Mouse (Mus musculus) cerebellum, postnatal 25 days (tissue): ENCODE measurements around the gene Ktn1.

Source experiments
- DNase-seq, 2 experiments: peaks; one replicate each; pipeline ENCODE4 v3.0.0; 2021; ENCODE audit warnings: mixed read lengths in 2 of 2

Gene Ktn1

GRCm38 (mm10) chr14:47665061-47665778, 17.0 kb downstream of the Ktn1 start:
- no peak for DNase-seq

- no peak for DNase-seq
Observed at GRCm38 (mm10) chr14:47668096-47668495, 19.8 kb downstream of the Ktn1 start.

GRCm38 (mm10) chr14:47682886-47683285, 34.6 kb downstream of the Ktn1 start:
- no peak for DNase-seq

DNA sequence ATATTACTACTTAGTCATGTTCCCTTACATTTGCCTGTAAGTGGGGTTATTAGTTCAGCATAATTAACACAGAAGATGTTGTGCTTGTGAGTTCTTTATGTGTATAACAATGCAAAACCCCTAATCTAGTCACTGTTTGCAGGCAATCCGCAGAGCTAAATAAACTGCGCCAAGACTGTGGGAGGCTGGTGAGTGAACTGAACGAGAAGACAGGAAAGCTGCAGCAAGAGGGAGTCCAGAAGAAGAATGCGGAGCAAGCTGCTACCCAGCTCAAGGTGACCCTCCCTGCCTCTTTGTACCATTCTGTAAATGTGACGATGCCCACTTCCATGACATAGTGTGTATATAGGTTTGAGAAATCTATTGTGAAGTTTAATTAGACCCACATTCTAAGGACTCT, 36.3 kb downstream of the Ktn1 start:
- no peak for DNase-seq

GRCm38 (mm10) chr14:47699126-47699525, 50.9 kb downstream of the Ktn1 start:
- DNase-seq, result no peak

- DNase-seq, result no peak
Observed at GRCm38 (mm10) chr14:47709546-47709945, 61.3 kb downstream of the Ktn1 start.

- no peak for DNase-seq
Observed at GRCm38 (mm10) chr14:47715771-47716170, 67.5 kb downstream of the Ktn1 start.

GRCm38 (mm10) chr14:47717916-47718606, 69.8 kb downstream of the Ktn1 start:
- DNase-seq, result no peak

DNA sequence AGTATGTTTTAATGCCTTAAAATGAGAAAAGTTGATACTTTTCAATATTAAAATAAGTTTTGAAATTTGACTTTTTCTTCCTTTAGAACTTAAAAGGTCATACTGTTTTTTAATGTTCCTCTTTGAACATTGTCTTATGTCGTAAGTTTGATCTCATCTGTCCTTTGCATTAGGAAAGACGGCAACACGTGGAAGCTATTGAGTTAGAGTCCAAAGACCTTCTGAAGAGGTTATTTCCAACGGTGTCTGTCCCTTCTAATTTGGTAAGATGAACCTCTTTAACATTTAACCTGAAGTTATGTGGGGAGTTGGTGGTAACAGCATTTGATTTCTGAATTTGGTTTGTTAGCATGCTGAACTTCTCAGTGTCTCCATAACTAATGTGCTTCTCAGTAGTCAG, 71.8 kb downstream of the Ktn1 start:
- no peak for DNase-seq

- DNase-seq, result no peak
Observed at GRCm38 (mm10) chr14:47723035-47723434, 74.8 kb downstream of the Ktn1 start.

DNA sequence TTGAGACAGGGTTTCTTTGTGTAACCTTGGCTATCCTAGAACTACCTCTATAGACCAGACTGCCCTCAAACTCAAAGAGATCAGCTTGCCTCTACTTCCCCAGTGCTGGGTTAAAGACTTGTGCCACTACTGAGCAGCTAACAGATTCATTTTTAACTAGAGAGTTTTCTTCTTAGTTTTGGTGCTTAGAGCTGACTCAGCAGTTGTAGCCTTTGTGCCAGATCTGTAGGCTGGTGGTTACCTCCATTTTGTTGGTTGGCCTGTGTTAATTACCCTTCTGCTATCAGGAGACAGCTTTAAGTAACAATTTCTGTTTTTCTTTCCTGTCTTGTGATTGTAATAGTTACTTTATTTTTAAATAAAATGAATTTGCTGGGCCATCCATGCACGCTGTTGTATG, 80.3 kb downstream of the Ktn1 start:
- no peak for DNase-seq

- DNase-seq, result no peak
Observed at GRCm38 (mm10) chr14:47735354-47735753, 87.1 kb downstream of the Ktn1 start.

DNA sequence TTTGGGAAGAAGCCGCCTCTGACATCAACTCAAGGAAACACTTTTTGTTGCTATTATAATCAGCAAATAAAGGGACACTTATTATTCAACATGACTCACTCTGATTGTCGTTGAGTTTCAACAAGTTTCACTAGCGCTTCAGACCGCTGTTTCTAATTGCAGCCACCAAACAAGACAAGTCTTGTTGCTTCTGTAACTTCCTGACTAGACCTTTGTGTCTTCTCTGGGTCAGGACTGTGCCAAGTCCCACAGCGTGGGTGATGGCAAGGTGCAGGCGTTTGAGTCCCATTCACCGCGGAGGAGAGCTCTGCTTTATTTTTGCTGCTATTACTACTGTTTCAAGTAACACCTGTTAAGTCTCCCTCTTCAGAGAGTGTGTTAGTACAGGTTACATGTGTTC, 88.2 kb downstream of the Ktn1 start:
- DNase-seq, result no peak

DNA sequence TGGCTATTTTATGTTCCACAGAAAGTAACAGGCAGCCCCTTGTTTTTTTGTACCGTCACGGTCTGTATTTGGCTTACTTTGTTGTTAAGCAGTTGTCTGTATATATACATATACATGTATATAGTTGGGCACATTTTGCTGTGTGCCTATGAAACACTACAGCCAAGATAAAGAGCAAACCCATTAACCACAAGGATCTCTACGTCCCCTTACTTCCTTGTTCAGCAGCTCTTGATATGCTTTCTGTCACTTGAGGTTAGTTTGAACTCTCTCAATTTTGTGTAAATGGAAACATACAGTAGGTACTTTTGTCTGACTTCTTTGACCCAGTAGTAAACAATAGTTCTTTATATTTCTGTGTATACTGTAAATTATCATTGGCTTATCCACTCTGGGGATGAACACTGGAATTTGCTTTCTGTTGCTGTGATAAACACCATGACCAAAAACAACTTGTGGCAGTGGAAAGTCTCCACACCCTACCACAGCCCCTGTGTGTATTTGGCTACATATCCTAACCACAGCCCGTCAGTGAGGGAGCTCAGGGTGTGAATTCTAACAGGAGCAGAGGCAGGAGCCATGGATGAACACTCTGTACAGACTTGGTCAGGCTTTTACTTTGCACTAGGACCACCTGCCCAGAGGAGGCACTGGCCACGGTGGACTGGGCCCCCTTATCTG, 92.2 kb downstream of the Ktn1 start:
- DNase-seq, result no peak

GRCm38 (mm10) chr14:47741046-47741445, 92.8 kb downstream of the Ktn1 start:
- DNase-seq, result no peak

GRCm38 (mm10) chr14:47742674-47743073, 94.4 kb downstream of the Ktn1 start:
- no peak for DNase-seq

GRCm38 (mm10) chr14:47745086-47745485, 96.8 kb downstream of the Ktn1 start:
- DNase-seq, result no peak

- DNase-seq, result no peak
Observed at GRCm38 (mm10) chr14:47747536-47747935, 99.3 kb downstream of the Ktn1 start.

DNA sequence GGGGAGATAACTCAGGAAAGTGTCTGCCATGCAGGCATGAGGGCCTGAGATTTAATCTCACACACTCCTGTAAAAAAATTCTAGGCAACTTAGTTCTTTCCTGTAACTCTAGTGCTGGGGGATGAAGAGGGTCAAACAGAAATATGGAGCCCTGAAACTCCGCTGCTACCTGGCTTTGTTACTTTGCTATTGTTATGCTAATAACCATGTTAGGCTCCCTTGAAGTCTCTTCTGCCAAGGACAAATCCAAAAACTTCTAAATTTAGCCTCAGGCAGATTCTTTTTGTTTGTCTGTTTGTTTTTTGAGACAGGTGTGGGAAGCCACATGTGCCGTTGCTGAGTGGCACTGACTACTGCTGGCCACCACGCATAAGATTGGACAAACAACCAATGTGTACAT, 100.5 kb downstream of the Ktn1 start:
- no peak for DNase-seq

DNA sequence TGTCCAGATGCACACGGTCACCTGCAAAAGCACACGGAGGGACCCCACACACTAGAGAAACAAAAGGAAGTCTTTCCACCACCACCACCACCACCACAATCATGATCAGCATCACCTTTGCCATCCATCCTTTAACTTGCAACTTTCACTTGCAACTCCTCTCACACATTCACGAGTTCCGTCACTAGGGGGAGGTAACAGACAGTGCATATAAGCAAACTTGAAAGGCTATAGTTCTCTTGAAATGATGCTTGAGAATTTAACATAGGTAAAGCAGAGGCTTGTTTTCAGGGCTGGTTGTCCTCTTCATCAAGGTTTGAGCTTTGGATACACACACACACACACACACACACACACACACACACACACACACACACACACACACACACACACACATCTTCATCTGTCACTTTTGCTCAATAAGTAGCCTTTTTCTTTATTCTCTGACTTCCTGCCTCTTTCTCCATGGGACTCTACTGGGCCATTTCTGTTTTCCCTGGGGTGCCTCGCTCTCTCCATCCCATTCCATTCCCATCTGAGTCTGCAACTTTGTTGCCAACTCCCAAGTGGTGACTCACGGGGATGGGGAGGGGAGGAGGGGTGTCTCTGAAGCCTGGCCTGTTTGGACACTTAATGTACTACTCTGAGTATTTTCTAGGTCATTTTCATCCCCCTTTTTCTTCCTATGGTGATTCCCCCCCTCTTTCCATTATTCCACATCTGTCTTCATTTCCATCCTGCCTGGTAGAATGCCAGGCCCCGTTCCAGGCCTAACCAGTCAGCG, 103.4 kb downstream of the Ktn1 start:
- peak; percentile 40 to 75 for DNase-seq

GRCm38 (mm10) chr14:47753561-47753960, 105.3 kb downstream of the Ktn1 start:
- no peak for DNase-seq

GRCm38 (mm10) chr14:47754253-47754897, 106.1 kb downstream of the Ktn1 start:
- DNase-seq, result no peak
